9 mouse cellular contexts compared by ENCODE assay signal in the genomic region with DNA sequence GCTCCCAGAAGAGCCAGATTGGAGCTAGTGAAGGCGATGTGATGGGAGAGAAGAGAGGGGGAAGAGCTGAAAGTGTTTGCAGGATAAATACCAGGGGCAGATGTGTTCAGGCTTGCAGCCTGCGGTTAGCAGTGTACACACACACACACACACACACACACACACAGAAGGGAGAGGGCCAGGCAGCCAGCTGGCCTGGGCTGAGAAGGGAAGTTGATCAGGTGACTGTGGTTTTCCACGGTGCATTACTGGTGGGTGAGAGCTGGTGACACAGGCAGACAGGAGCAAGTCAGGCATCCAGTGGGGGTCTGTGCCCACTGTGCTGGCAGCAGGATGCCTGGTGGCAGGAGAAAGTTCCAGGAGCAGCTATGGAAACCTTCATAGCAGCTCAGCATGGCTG.
DNase-seq lines count a peak whose midpoint lies in the region; ATAC-seq and TF ChIP-seq lines count a peak whose summit lies in the region.
"Had no signal": no experiment of that assay in that cellular context is flagged by ENCODE, and none has a peak within 500 bp of the region (broad histone marks: within the 10 kb centered on the region; RNA-seq: fewer than 3 reads in every experiment).

No protein-coding gene starts in this region.

- 0 out of 2 replicates have a peak overlapping the region, but pooled peaks have one; percentile 3 for H3K27ac ChIP-seq in forebrain, postnatal 0 days (ENCODE audit: low read depth, low read length)
- H3K27ac ChIP-seq in forebrain, embryonic 11.5 days (ENCODE audit: low read depth, low read length): no peak overlapping the region
- H3K27ac ChIP-seq: heart, embryonic 13.5 days had no signal

- peak; percentile 32; the same call in 1 of the 2 replicates for ATAC-seq in forebrain, postnatal 0 days
- ATAC-seq in forebrain, embryonic 11.5 days (replicated peaks; ENCODE audit: low FRiP score): no peak

- H3K4me2 ChIP-seq in forebrain, postnatal 0 days (ENCODE audit: low read depth): no peak overlapping the region
- H3K4me2 ChIP-seq in forebrain, embryonic 11.5 days (ENCODE audit: low read depth, low read length, severe bottlenecking): no peak overlapping the region
- H3K4me2 ChIP-seq: heart, embryonic 13.5 days had no signal

- H3K36me3 ChIP-seq in forebrain, postnatal 0 days (ENCODE audit: insufficient read depth): no peaks in the 10 kb centered on the region
- H3K36me3 ChIP-seq in forebrain, embryonic 11.5 days (ENCODE audit: control insufficient read depth, insufficient read depth, low read length): no peaks in the 10 kb centered on the region

- no peaks in the 10 kb centered on the region for H3K27me3 ChIP-seq in forebrain, postnatal 0 days (ENCODE audit: insufficient read depth, low read length)
- no peaks in the 10 kb centered on the region for H3K27me3 ChIP-seq in forebrain, embryonic 11.5 days (ENCODE audit: control insufficient read depth, insufficient read depth, low read length)

- TF ChIP-seq CTCF in forebrain, postnatal 0 days (IDR thresholded peaks at IDR 0.05; ENCODE audit: low read depth): no peak

- H3K4me3 ChIP-seq in forebrain, postnatal 0 days (ENCODE audit: low read depth, low read length): no peak overlapping the region
- H3K4me3 ChIP-seq in forebrain, embryonic 11.5 days (ENCODE audit: low read depth, low read length): no peak overlapping the region
- H3K4me3 ChIP-seq: heart, embryonic 13.5 days had no signal

- no peak for DNase-seq in forebrain, postnatal 0 days
- no peak for DNase-seq in forebrain, embryonic 11.5 days (ENCODE audit: low spot score)
- DNase-seq in urinary bladder, postnatal 36 days (ENCODE audit: low spot score in 2 of 2): peak; percentile 15 to 17
- DNase-seq in urinary bladder, postnatal 10 days (ENCODE audit: low spot score): no peak
- peak; percentile 35 for DNase-seq in lung, postnatal 25 days (ENCODE audit: low spot score)
- DNase-seq in thymus, postnatal 14 days: peak; percentile 77
- no peak for DNase-seq in adrenal gland, postnatal 36 days
- no peak for DNase-seq in left cerebral cortex, adult 11 months (ENCODE audit: low spot score)

- no peaks in the 10 kb centered on the region for H3K9me3 ChIP-seq in forebrain, postnatal 0 days (ENCODE audit: low read length)
- H3K9me3 ChIP-seq in forebrain, embryonic 11.5 days (ENCODE audit: control insufficient read depth, low read length): no peaks in the 10 kb centered on the region
- H3K9me3 ChIP-seq: heart, embryonic 13.5 days had no signal

- no peak overlapping the region for H3K9ac ChIP-seq in forebrain, postnatal 0 days
- H3K9ac ChIP-seq in forebrain, embryonic 11.5 days (ENCODE audit: low read length): no peak overlapping the region
- H3K9ac ChIP-seq: heart, embryonic 13.5 days had no signal

- H3K4me1 ChIP-seq in forebrain, postnatal 0 days (ENCODE audit: insufficient read depth): no peaks in the 10 kb centered on the region
- H3K4me1 ChIP-seq in forebrain, embryonic 11.5 days (replicated peaks; ENCODE audit: control insufficient read depth, insufficient read depth, low read length): no peaks in the 10 kb centered on the region

- 60% methylated on average over 3 of the region's 3 CpGs for WGBS in forebrain, postnatal 0 days
- WGBS in forebrain, embryonic 11.5 days: 84% methylated on average over 3 of the region's 3 CpGs

Comparison
In these comparisons a context has a peak if more than half of its experiments do, and no peak if none do; other contexts are left out.
1. DNase-seq: peak in urinary bladder, postnatal 36 days (2 of 2), lung, postnatal 25 days (single experiment) and thymus, postnatal 14 days (single experiment); none in forebrain, postnatal 0 days (single experiment), forebrain, embryonic 11.5 days (single experiment), urinary bladder, postnatal 10 days (single experiment), adrenal gland, postnatal 36 days (0 of 2) and left cerebral cortex, adult 11 months (single experiment).